Mouse (Mus musculus): ENCODE measurements around the gene Gsdmc4. TPM values are rescaled to one million over a fixed set of nuclear protein-coding genes. Genes with fewer than 3 reads are reported as not detected.
"Not testable (repeated sequence)": the region's sequence is repeated elsewhere in the genome, so short reads cannot be mapped to it uniquely, and the experiment has no call there.

Gene Gsdmc4
- polyA plus RNA-seq, 1 experiment from 2014 or later: 0.16 TPM

DNA sequence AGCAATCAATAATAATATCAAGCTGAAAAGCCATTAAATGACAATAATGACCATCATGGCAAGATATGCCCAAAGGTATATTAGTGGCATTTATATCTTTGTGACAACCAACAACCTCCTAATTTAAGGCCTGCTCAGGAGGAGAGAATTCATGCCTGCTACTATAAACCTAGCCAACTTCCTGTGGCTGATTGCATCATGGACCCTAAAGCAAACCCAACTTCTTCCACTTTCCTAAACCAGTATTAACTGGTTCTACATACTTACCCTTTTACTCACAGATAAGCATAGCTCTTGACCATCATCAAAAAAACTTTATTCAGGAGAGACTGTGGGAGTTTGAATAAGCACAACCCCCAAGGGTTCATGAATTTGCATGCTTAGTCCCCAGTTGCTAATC, 35.9 kb downstream of the Gsdmc4 start:
- H3K27ac ChIP-seq (ENCODE audit: low read depth, low read length); ATAC-seq (ENCODE audit: low FRiP score, low TSS enrichment); H3K4me1 ChIP-seq (ENCODE audit: control insufficient read depth, insufficient read depth, low read length); H3K9me3 ChIP-seq (ENCODE audit: control insufficient read depth, low read length); H3K27me3 ChIP-seq (ENCODE audit: control insufficient read depth, insufficient read depth, low read length); H3K9ac ChIP-seq (ENCODE audit: low read depth, low read length); H3K4me3 ChIP-seq (ENCODE audit: low read length); H3K4me2 ChIP-seq (replicated peaks; ENCODE audit: low read depth, low read length); H3K36me3 ChIP-seq (ENCODE audit: control insufficient read depth, insufficient read depth, low read length): not testable (repeated sequence)

DNA sequence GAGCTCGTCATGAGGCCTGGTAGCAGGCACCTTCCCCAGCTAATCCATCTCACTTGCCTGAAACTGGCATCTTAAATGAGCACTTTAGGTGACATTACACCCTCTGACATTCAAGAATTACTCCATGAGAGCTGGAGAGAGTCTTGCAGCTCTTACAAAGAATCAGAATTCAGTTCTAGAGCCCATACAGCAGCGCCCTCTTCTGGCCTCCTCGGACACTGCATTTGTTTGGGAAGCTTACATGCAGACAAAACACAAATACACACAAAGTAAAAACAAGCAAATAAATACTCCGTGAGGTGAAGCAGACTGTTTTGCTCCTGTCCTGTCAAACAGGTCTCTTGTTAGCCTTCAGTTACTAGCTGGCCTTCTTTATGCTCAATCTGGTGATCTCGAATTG, 50.1 kb downstream of the Gsdmc4 start:
- not testable (repeated sequence) for H3K27ac ChIP-seq (ENCODE audit: low read depth, low read length); H3K27me3 ChIP-seq (ENCODE audit: control insufficient read depth, insufficient read depth, low read length); H3K4me3 ChIP-seq (ENCODE audit: low read length); H3K4me2 ChIP-seq (replicated peaks; ENCODE audit: low read depth, low read length); H3K9ac ChIP-seq (ENCODE audit: low read depth, low read length); H3K9me3 ChIP-seq (ENCODE audit: control insufficient read depth, low read length); ATAC-seq (ENCODE audit: low FRiP score, low TSS enrichment); H3K36me3 ChIP-seq (ENCODE audit: control insufficient read depth, insufficient read depth, low read length); H3K4me1 ChIP-seq (ENCODE audit: control insufficient read depth, insufficient read depth, low read length)
- 43% methylated on average over 5 of the region's 5 CpGs for WGBS

Other genes with a start within 250 kb of the Gsdmc4 start
- gene Gsdmc2, start 67.1 kb downstream of the Gsdmc4 start, polyA plus RNA-seq (2014; fragmentation: Nextera tagmentation; extraction: Ambion mirVana): 1.8 and 1.9 TPM in 2 replicates
- 0.64 and 1.4 TPM in 2 replicates for gene Gsdmc3, start 33.7 kb downstream of the Gsdmc4 start, polyA plus RNA-seq (2014; fragmentation: Nextera tagmentation; extraction: Ambion mirVana)
- 71.7 and 88.3 TPM in 2 replicates for gene Fam49b, start 148.2 kb upstream of the Gsdmc4 start, polyA plus RNA-seq (2014; fragmentation: Nextera tagmentation; extraction: Ambion mirVana)